ENCODE assay signal across 14 mouse cellular contexts in genomic region chr7:136377259-136377658, GRCm38 (mm10).
DNase-seq lines count a peak whose midpoint lies in the region; ATAC-seq and TF ChIP-seq lines count a peak whose summit lies in the region.
"Had no signal": no experiment of that assay in that cellular context is flagged by ENCODE, and none has a peak within 500 bp of the region (broad histone marks: within the 10 kb centered on the region; RNA-seq: fewer than 3 reads in every experiment).

No protein-coding gene starts in this region.

- H3K36me3 ChIP-seq in forebrain, postnatal 0 days (ENCODE audit: insufficient read depth): no peaks in the 10 kb centered on the region
- H3K36me3 ChIP-seq in forebrain, embryonic 14.5 days (ENCODE audit: control insufficient read depth, insufficient read depth, low read length): no peaks in the 10 kb centered on the region
- H3K36me3 ChIP-seq in hindbrain, postnatal 0 days (ENCODE audit: insufficient read depth, low read length): no peaks in the 10 kb centered on the region
- no peaks in the 10 kb centered on the region for H3K36me3 ChIP-seq in hindbrain, embryonic 14.5 days (replicated peaks; ENCODE audit: control insufficient read depth, insufficient read depth)
- no peaks in the 10 kb centered on the region for H3K36me3 ChIP-seq in midbrain, postnatal 0 days (ENCODE audit: insufficient read depth, low read length)
- H3K36me3 ChIP-seq in midbrain, embryonic 10.5 days: no peaks in the 10 kb centered on the region
- H3K36me3 ChIP-seq in stomach, postnatal 0 days (ENCODE audit: control insufficient read depth, insufficient read depth, low read length): no peaks in the 10 kb centered on the region

- peak; percentile 40 for TF ChIP-seq CTCF in forebrain, postnatal 0 days (IDR thresholded peaks at IDR 0.05; ENCODE audit: low read depth)
- TF ChIP-seq CTCF in hindbrain, postnatal 0 days (IDR thresholded peaks at IDR 0.05; ENCODE audit: low read depth): peak; percentile 38
- 0 out of 2 replicates have a peak, but pooled peaks have one; percentile 21 for TF ChIP-seq CTCF in midbrain, postnatal 0 days (IDR thresholded peaks at IDR 0.05)
- TF ChIP-seq CTCF in stomach, postnatal 0 days (IDR thresholded peaks at IDR 0.05; ENCODE audit: low read depth): peak; percentile 37; the same call in 1 of the 2 replicates

- 0 out of 2 replicates have a peak, but pooled peaks cover 3% of the 10 kb centered on the region for H3K4me1 ChIP-seq in forebrain, postnatal 0 days (ENCODE audit: insufficient read depth)
- H3K4me1 ChIP-seq in forebrain, embryonic 14.5 days (ENCODE audit: control insufficient read depth, insufficient read depth, low read length): 0 out of 2 replicates have a peak, but pooled peaks cover 4% of the 10 kb centered on the region
- H3K4me1 ChIP-seq in hindbrain, postnatal 0 days (ENCODE audit: insufficient read depth, low read length): no peaks in the 10 kb centered on the region
- no peaks in the 10 kb centered on the region for H3K4me1 ChIP-seq in hindbrain, embryonic 14.5 days (replicated peaks; ENCODE audit: control insufficient read depth, insufficient read depth, low read length)
- no peaks in the 10 kb centered on the region for H3K4me1 ChIP-seq in midbrain, postnatal 0 days (ENCODE audit: insufficient read depth, low read length)
- 0 out of 2 replicates have a peak, but pooled peaks cover 2% of the 10 kb centered on the region for H3K4me1 ChIP-seq in midbrain, embryonic 10.5 days
- no peaks in the 10 kb centered on the region for H3K4me1 ChIP-seq in stomach, postnatal 0 days (replicated peaks; ENCODE audit: control insufficient read depth, insufficient read depth)
- H3K4me1 ChIP-seq: megakaryocyte, embryonic 14.5 days had no signal

- H3K27me3 ChIP-seq in forebrain, postnatal 0 days (ENCODE audit: insufficient read depth, low read length): no peaks in the 10 kb centered on the region
- no peaks in the 10 kb centered on the region for H3K27me3 ChIP-seq in forebrain, embryonic 14.5 days (replicated peaks; ENCODE audit: control insufficient read depth, insufficient read depth, low read length)
- H3K27me3 ChIP-seq in hindbrain, postnatal 0 days (ENCODE audit: insufficient read depth, low read length): no peaks in the 10 kb centered on the region
- H3K27me3 ChIP-seq in hindbrain, embryonic 14.5 days (ENCODE audit: control insufficient read depth, insufficient read depth, low read length): no peaks in the 10 kb centered on the region
- H3K27me3 ChIP-seq in midbrain, postnatal 0 days (ENCODE audit: insufficient read depth, low read length): no peaks in the 10 kb centered on the region
- H3K27me3 ChIP-seq in midbrain, embryonic 10.5 days (ENCODE audit: low read depth, poor library complexity, severe bottlenecking): no peaks in the 10 kb centered on the region
- no peaks in the 10 kb centered on the region for H3K27me3 ChIP-seq in stomach, postnatal 0 days (ENCODE audit: control insufficient read depth, insufficient read depth, low read length)
- H3K27me3 ChIP-seq: megakaryocyte, embryonic 14.5 days had no signal

- no peak for DNase-seq in forebrain, postnatal 0 days
- DNase-seq in forebrain, embryonic 14.5 days (ENCODE audit: low spot score): no peak
- DNase-seq in hindbrain, postnatal 0 days (ENCODE audit: low spot score): no peak
- no peak for DNase-seq in hindbrain, embryonic 14.5 days (ENCODE audit: low spot score)
- DNase-seq in midbrain, postnatal 0 days (ENCODE audit: low spot score): no peak
- DNase-seq in midbrain, embryonic 10.5 days (ENCODE audit: low spot score): no peak
- DNase-seq in stomach, postnatal 0 days (ENCODE audit: low spot score): no peak
- DNase-seq in gastrocnemius, postnatal 25 days: no peak
- DNase-seq: cerebellum, adult 8-10 months; right cerebral cortex, adult 18-20 months; thymus, adult 2 months had no signal

- no peaks in the 10 kb centered on the region for H3K9me3 ChIP-seq in forebrain, postnatal 0 days (ENCODE audit: low read length)
- no peaks in the 10 kb centered on the region for H3K9me3 ChIP-seq in forebrain, embryonic 14.5 days (replicated peaks; ENCODE audit: control insufficient read depth, low read length)
- H3K9me3 ChIP-seq in hindbrain, postnatal 0 days (ENCODE audit: low read length): no peaks in the 10 kb centered on the region
- no peaks in the 10 kb centered on the region for H3K9me3 ChIP-seq in hindbrain, embryonic 14.5 days (ENCODE audit: control insufficient read depth, low read length)
- H3K9me3 ChIP-seq in midbrain, postnatal 0 days (ENCODE audit: low read length): no peaks in the 10 kb centered on the region
- H3K9me3 ChIP-seq in midbrain, embryonic 10.5 days (replicated peaks): no peaks in the 10 kb centered on the region
- H3K9me3 ChIP-seq in stomach, postnatal 0 days (ENCODE audit: control insufficient read depth, low read length): no peaks in the 10 kb centered on the region

- H3K4me2 ChIP-seq in forebrain, postnatal 0 days (ENCODE audit: low read depth): no peak overlapping the region
- H3K4me2 ChIP-seq in forebrain, embryonic 14.5 days (ENCODE audit: low read length): no peak overlapping the region
- no peak overlapping the region for H3K4me2 ChIP-seq in hindbrain, postnatal 0 days (ENCODE audit: low read depth, low read length)
- no peak overlapping the region for H3K4me2 ChIP-seq in hindbrain, embryonic 14.5 days (replicated peaks)
- no peak overlapping the region for H3K4me2 ChIP-seq in midbrain, postnatal 0 days (ENCODE audit: low read depth, low read length, poor library complexity, severe bottlenecking)
- no peak overlapping the region for H3K4me2 ChIP-seq in stomach, postnatal 0 days (replicated peaks; ENCODE audit: low read depth)
- H3K4me2 ChIP-seq: lung, embryonic 14.5 days had no signal

- WGBS in forebrain, postnatal 0 days: 86% methylated on average over 3 of the region's 3 CpGs
- 91% methylated on average over 3 of the region's 3 CpGs for WGBS in forebrain, embryonic 14.5 days
- 87% methylated on average over 3 of the region's 3 CpGs for WGBS in hindbrain, postnatal 0 days
- 90% methylated on average over 3 of the region's 3 CpGs for WGBS in hindbrain, embryonic 14.5 days
- WGBS in midbrain, postnatal 0 days: 83% methylated on average over 3 of the region's 3 CpGs
- WGBS in midbrain, embryonic 10.5 days: 94% methylated on average over 3 of the region's 3 CpGs
- 74% methylated on average over 3 of the region's 3 CpGs for WGBS in stomach, postnatal 0 days

- H3K9ac ChIP-seq in forebrain, postnatal 0 days: no peak overlapping the region
- no peak overlapping the region for H3K9ac ChIP-seq in forebrain, embryonic 14.5 days (ENCODE audit: low read length)
- H3K9ac ChIP-seq in hindbrain, postnatal 0 days (replicated peaks; ENCODE audit: low read length): no peak overlapping the region
- H3K9ac ChIP-seq in hindbrain, embryonic 14.5 days: no peak overlapping the region
- H3K9ac ChIP-seq in midbrain, postnatal 0 days (replicated peaks; ENCODE audit: low read length, poor library complexity, severe bottlenecking): no peak overlapping the region
- H3K9ac ChIP-seq in stomach, postnatal 0 days (ENCODE audit: low read length): no peak overlapping the region
- H3K9ac ChIP-seq: lung, embryonic 14.5 days had no signal

- no peak for ATAC-seq in forebrain, postnatal 0 days
- no peak for ATAC-seq in forebrain, embryonic 14.5 days
- ATAC-seq in hindbrain, postnatal 0 days: no peak
- ATAC-seq in hindbrain, embryonic 14.5 days (ENCODE audit: low FRiP score): no peak
- no peak for ATAC-seq in midbrain, postnatal 0 days (ENCODE audit: low FRiP score)
- no peak for ATAC-seq in stomach, postnatal 0 days (ENCODE audit: low FRiP score, low TSS enrichment)

- no peak overlapping the region for H3K4me3 ChIP-seq in forebrain, postnatal 0 days (ENCODE audit: low read depth, low read length)
- H3K4me3 ChIP-seq in forebrain, embryonic 14.5 days (ENCODE audit: low read depth, low read length): no peak overlapping the region
- H3K4me3 ChIP-seq in hindbrain, postnatal 0 days (ENCODE audit: low read length): no peak overlapping the region
- no peak overlapping the region for H3K4me3 ChIP-seq in hindbrain, embryonic 14.5 days (replicated peaks; ENCODE audit: low read length)
- H3K4me3 ChIP-seq in midbrain, postnatal 0 days (ENCODE audit: low read depth, low read length): no peak overlapping the region
- no peak overlapping the region for H3K4me3 ChIP-seq in midbrain, embryonic 10.5 days
- no peak overlapping the region for H3K4me3 ChIP-seq in stomach, postnatal 0 days (ENCODE audit: low read depth, low read length)
- H3K4me3 ChIP-seq: megakaryocyte, embryonic 14.5 days; myocyte had no signal

- no peak overlapping the region for H3K27ac ChIP-seq in forebrain, postnatal 0 days (ENCODE audit: low read depth, low read length)
- no peak overlapping the region for H3K27ac ChIP-seq in forebrain, embryonic 14.5 days (ENCODE audit: low read depth, low read length)
- no peak overlapping the region for H3K27ac ChIP-seq in hindbrain, postnatal 0 days
- H3K27ac ChIP-seq in hindbrain, embryonic 14.5 days: no peak overlapping the region
- no peak overlapping the region for H3K27ac ChIP-seq in midbrain, postnatal 0 days (ENCODE audit: low read depth, low read length)
- H3K27ac ChIP-seq in midbrain, embryonic 10.5 days (replicated peaks): no peak overlapping the region
- H3K27ac ChIP-seq in stomach, postnatal 0 days (replicated peaks): no peak overlapping the region

- no peak for TF ChIP-seq EP300 in stomach, postnatal 0 days (optimal IDR thresholded peaks at IDR 0.05)
